8 mouse cellular contexts compared by ENCODE assay signal in the genomic region with DNA sequence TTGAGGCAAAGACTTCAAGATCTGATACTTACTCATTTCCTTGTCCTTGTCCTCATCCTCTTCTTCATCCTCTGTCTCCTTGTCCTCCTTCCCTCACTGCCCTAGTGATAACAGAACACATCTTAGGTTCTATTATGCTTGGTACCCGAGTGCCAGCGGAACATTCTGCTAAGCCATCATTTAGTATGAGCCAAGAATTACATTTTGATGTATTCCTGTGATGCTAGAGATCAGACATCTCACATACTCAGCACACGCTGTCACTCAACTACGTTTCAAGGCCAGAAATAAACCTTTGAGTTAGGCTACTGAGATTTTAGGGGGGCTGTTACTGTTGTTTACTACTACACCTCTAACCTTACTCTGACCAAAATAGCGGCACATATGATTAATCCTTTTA. TPM values are rescaled to one million over a fixed set of nuclear protein-coding genes. Genes with fewer than 3 reads are reported as not detected.
DNase-seq lines count a peak whose midpoint lies in the region; ATAC-seq lines count a peak whose summit lies in the region.

TSS of gene Pias1 (minus strand) at position 101 of the 400 bp plus-strand sequence.

- no peak for ATAC-seq in liver, embryonic 11.5 days (replicated peaks; ENCODE audit: low FRiP score)
- no peak for ATAC-seq in embryonic facial prominence, embryonic 12.5 days (ENCODE audit: insufficient number of reproducible peaks, insufficient read depth, low FRiP score, low TSS enrichment)
- no peak for ATAC-seq in heart, embryonic 12.5 days (ENCODE audit: insufficient number of reproducible peaks, low FRiP score)
- no peak for ATAC-seq in neural tube, embryonic 13.5 days (ENCODE audit: low read depth)

- intact Hi-C loops in left cerebral cortex, postnatal 10 days (cut with DNase I) = no loop called here

- H3K9me3 ChIP-seq in liver, embryonic 11.5 days (ENCODE audit: control insufficient read depth, low read length) = no peaks in the 10 kb centered on the region
- H3K9me3 ChIP-seq in embryonic facial prominence, embryonic 12.5 days = no peaks in the 10 kb centered on the region
- H3K9me3 ChIP-seq in heart, embryonic 12.5 days (replicated peaks) = no peaks in the 10 kb centered on the region
- H3K9me3 ChIP-seq in neural tube, embryonic 13.5 days = no peaks in the 10 kb centered on the region

- H3K36me3 ChIP-seq in liver, embryonic 11.5 days (ENCODE audit: control insufficient read depth, insufficient read depth, low read length) = no peaks in the 10 kb centered on the region
- H3K36me3 ChIP-seq in embryonic facial prominence, embryonic 12.5 days = no peaks in the 10 kb centered on the region
- H3K36me3 ChIP-seq in heart, embryonic 12.5 days = no peaks in the 10 kb centered on the region
- no peaks in the 10 kb centered on the region for H3K36me3 ChIP-seq in neural tube, embryonic 13.5 days

- no peak within 1 kb of the TSS for H3K4me3 ChIP-seq in liver, embryonic 11.5 days (ENCODE audit: low read depth, low read length)
- H3K4me3 ChIP-seq in embryonic facial prominence, embryonic 12.5 days = no peak within 1 kb of the TSS
- no peak within 1 kb of the TSS for H3K4me3 ChIP-seq in heart, embryonic 12.5 days
- H3K4me3 ChIP-seq in neural tube, embryonic 13.5 days = no peak within 1 kb of the TSS

- WGBS in liver, embryonic 11.5 days = 74% methylated on average over 5 of the region's 5 CpGs
- 85% methylated on average over 5 of the region's 5 CpGs for WGBS in embryonic facial prominence, embryonic 12.5 days
- 74% methylated on average over 5 of the region's 5 CpGs for WGBS in heart, embryonic 12.5 days
- 82% methylated on average over 5 of the region's 5 CpGs for WGBS in neural tube, embryonic 13.5 days

- no peak for DNase-seq in liver, embryonic 11.5 days (ENCODE audit: low spot score)
- no peak for DNase-seq in liver
- no peak for DNase-seq in left cerebral cortex, postnatal 10 days (ENCODE audit: extremely low spot score in 1 of 2, low spot score in 2 of 2)
- DNase-seq in urinary bladder, adult 18-20 months (ENCODE audit: low spot score in 2 of 2) = no peak
- no peak for DNase-seq in right cerebral cortex, postnatal 25 days

- no peaks in the 10 kb centered on the region for H3K27me3 ChIP-seq in liver, embryonic 11.5 days (replicated peaks; ENCODE audit: control insufficient read depth, insufficient read depth, low read length)
- no peaks in the 10 kb centered on the region for H3K27me3 ChIP-seq in embryonic facial prominence, embryonic 12.5 days
- H3K27me3 ChIP-seq in heart, embryonic 12.5 days (replicated peaks) = no peaks in the 10 kb centered on the region
- H3K27me3 ChIP-seq in neural tube, embryonic 13.5 days = no peaks in the 10 kb centered on the region

- H3K4me1 ChIP-seq in liver, embryonic 11.5 days (replicated peaks; ENCODE audit: control insufficient read depth, insufficient read depth, low read length) = no peaks in the 10 kb centered on the region
- no peaks in the 10 kb centered on the region for H3K4me1 ChIP-seq in embryonic facial prominence, embryonic 12.5 days
- no peaks in the 10 kb centered on the region for H3K4me1 ChIP-seq in heart, embryonic 12.5 days (replicated peaks)
- no peaks in the 10 kb centered on the region for H3K4me1 ChIP-seq in neural tube, embryonic 13.5 days (replicated peaks)

- H3K27ac ChIP-seq in liver, embryonic 11.5 days (ENCODE audit: low read depth, low read length) = no peak within 1 kb of the TSS
- no peak within 1 kb of the TSS for H3K27ac ChIP-seq in embryonic facial prominence, embryonic 12.5 days
- no peak within 1 kb of the TSS for H3K27ac ChIP-seq in heart, embryonic 12.5 days (ENCODE audit: poor library complexity, severe bottlenecking)
- no peak within 1 kb of the TSS for H3K27ac ChIP-seq in neural tube, embryonic 13.5 days (replicated peaks)

- no peak within 1 kb of the TSS for H3K4me2 ChIP-seq in liver, embryonic 11.5 days
- H3K4me2 ChIP-seq in embryonic facial prominence, embryonic 12.5 days (replicated peaks) = no peak within 1 kb of the TSS
- no peak within 1 kb of the TSS for H3K4me2 ChIP-seq in heart, embryonic 12.5 days
- no peak within 1 kb of the TSS for H3K4me2 ChIP-seq in neural tube, embryonic 13.5 days

- no peak within 1 kb of the TSS for H3K9ac ChIP-seq in liver, embryonic 11.5 days (ENCODE audit: low read depth, low read length)
- H3K9ac ChIP-seq in embryonic facial prominence, embryonic 12.5 days = no peak within 1 kb of the TSS
- H3K9ac ChIP-seq in heart, embryonic 12.5 days = no peak within 1 kb of the TSS
- H3K9ac ChIP-seq in neural tube, embryonic 13.5 days = no peak within 1 kb of the TSS

RNA-seq across cellular contexts. Expression of gene Pias1, which starts in this region (rescaled TPM):
- 41.5 and 44.7 TPM in 2 replicates for polyA plus RNA-seq in liver, embryonic 11.5 days (2014; fragmentation: Nextera tagmentation; extraction: Ambion mirVana)
- polyA plus RNA-seq in embryonic facial prominence, embryonic 12.5 days (2016; fragmentation: Nextera tagmentation; extraction: Ambion mirVana) = 49.3 and 51.6 TPM in 2 replicates
- 42.9 TPM in 2 replicates for polyA plus RNA-seq in heart, embryonic 12.5 days (2016; fragmentation: Nextera tagmentation; extraction: Ambion mirVana)
- 10 to 100 TPM; 47.1 to 47.3 TPM for total RNA-seq in left cerebral cortex, postnatal 10 days (2021)
- polyA plus RNA-seq in neural tube, embryonic 13.5 days (2015; fragmentation: Nextera tagmentation; extraction: Ambion mirVana) = 53.1 and 59.3 TPM in 2 replicates
